Mouse (Mus musculus) megakaryocyte, embryonic 14.5 days (primary cell): ENCODE data around the gene Psmc3ip.
"Not testable (repeated sequence)": the region's sequence is repeated elsewhere in the genome, so short reads cannot be mapped to it uniquely, and the experiment has no call there.

Experiments
- FLI1 ChIP-seq: IDR thresholded peaks from 2 replicates; pipeline ENCODE4 v1.6.1; 2012; ENCODE audit warnings: low read length, inconsistent platforms, mixed read lengths
- GATA1 ChIP-seq: IDR thresholded peaks from 3 replicates; pipeline ENCODE4 v1.6.1; 2012; ENCODE audit warnings: mixed read lengths, low read length, inconsistent platforms, borderline replicate concordance

DNA sequence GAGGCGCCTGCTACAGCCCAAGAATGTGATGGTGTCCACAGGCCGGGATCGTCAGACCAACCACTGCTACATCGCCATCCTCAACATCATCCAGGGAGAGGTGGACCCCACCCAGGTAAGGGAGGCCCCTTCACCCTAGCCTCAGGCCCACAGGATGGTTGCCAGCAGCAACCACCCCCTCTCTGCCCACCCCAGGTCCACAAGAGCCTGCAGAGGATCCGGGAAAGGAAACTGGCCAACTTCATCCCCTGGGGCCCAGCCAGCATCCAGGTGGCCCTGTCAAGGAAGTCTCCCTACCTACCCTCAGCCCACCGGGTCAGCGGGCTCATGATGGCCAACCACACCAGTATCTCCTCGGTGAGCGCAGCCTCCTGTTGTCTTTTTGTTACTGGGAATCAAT lies 29.8 kb upstream of the Psmc3ip start:
- TF ChIP-seq GATA1, FLI1: not testable (repeated sequence)
